Mouse (Mus musculus) gastrocnemius, postnatal 36 days (tissue): Measurements from ENCODE around the gene Rnf144a. TPM values are rescaled to one million over a fixed set of nuclear protein-coding genes. Genes with fewer than 3 reads are reported as not detected.
"Not testable (repeated sequence)": the region's sequence is repeated elsewhere in the genome, so short reads cannot be mapped to it uniquely, and the experiment has no call there.

Experiments used
- DNase-seq, 2 experiments: peaks; one replicate each; pipeline ENCODE4 v3.0.0; 2022
- intact Hi-C: fragments of 180-260 bp; cut with DNase I; formaldehyde crosslinking; loops from one replicate; pipeline ENCODE4 v1.15.1; 2025
- total RNA-seq, 2 experiments: library from RNA; stranded (reverse); gene quantifications; 2 replicates each; pipeline ENCODE4 v1.2.3; 2021

Rnf144a gene
- total RNA-seq, 2 experiments from 2014 or later: 5.2 to 6.6 TPM

GRCm38 (mm10) chr12:26331048-26331447 is 84.0 kb downstream of the Rnf144a start:
- intact Hi-C loops: loop anchor here (5.0 kb wide), 1 partner anchor 66 kb away; no protein-coding TSS in a partner anchor
- peak; percentile 32 to 63 for DNase-seq

- intact Hi-C loops: loop anchor here (5.0 kb wide), 1 partner anchor 68 kb away; no protein-coding TSS in a partner anchor
These were observed 85.3 kb downstream of the Rnf144a start for GRCm38 (mm10) chr12:26329756-26330155.

GRCm38 (mm10) chr12:26329031-26329675 is 85.9 kb downstream of the Rnf144a start:
- DNase-seq: no peak
- intact Hi-C loops: no loop called here

More at GRCm38 (mm10) chr12:26329756-26330155, 85.3 kb downstream of the Rnf144a start:
- no peak for DNase-seq

GRCm38 (mm10) chr12:26323783-26324364 is 91.2 kb downstream of the Rnf144a start:
- intact Hi-C loops: no loop called here

GRCm38 (mm10) chr12:26316261-26316660 is 98.8 kb downstream of the Rnf144a start:
- intact Hi-C loops: no loop called here
- no peak for DNase-seq

More at GRCm38 (mm10) chr12:26323783-26324364, 91.2 kb downstream of the Rnf144a start:
- no peak for DNase-seq

GRCm38 (mm10) chr12:26314959-26315358 is 100.1 kb downstream of the Rnf144a start:
- intact Hi-C loops: loop anchor here (2.0 kb wide), 1 partner anchor 100 kb away; the partner anchor contains the start of gene Rnf144a
- no peak for DNase-seq

GRCm38 (mm10) chr12:26311548-26311947 is 103.5 kb downstream of the Rnf144a start:
- no peak for DNase-seq

GRCm38 (mm10) chr12:26310247-26310646 is 104.8 kb downstream of the Rnf144a start:
- intact Hi-C loops: no loop called here
- no peak for DNase-seq

More at GRCm38 (mm10) chr12:26311548-26311947, 103.5 kb downstream of the Rnf144a start:
- intact Hi-C loops: no loop called here

- intact Hi-C loops: loop anchor here (10.0 kb wide), 1 partner anchor 438 kb away; no protein-coding TSS in a partner anchor
- DNase-seq: no peak
These were observed 112.2 kb downstream of the Rnf144a start for GRCm38 (mm10) chr12:26302886-26303285.

GRCm38 (mm10) chr12:26299515-26300090 is 115.5 kb downstream of the Rnf144a start:
- DNase-seq: no peak
- intact Hi-C loops: loop anchor here (10.0 kb wide), 1 partner anchor 435 kb away; no protein-coding TSS in a partner anchor

- DNase-seq, intact Hi-C loops: not testable (repeated sequence)
These were observed 119.1 kb downstream of the Rnf144a start for GRCm38 (mm10) chr12:26295995-26296394.

GRCm38 (mm10) chr12:26289200-26289599 is 125.9 kb downstream of the Rnf144a start:
- DNase-seq: no peak
- intact Hi-C loops: no loop called here

GRCm38 (mm10) chr12:26288347-26288746 is 126.7 kb downstream of the Rnf144a start:
- DNase-seq: no peak
- intact Hi-C loops: no loop called here

GRCm38 (mm10) chr12:26285939-26286338 is 129.1 kb downstream of the Rnf144a start:
- intact Hi-C loops: no loop called here
- no peak for DNase-seq

GRCm38 (mm10) chr12:26285460-26285859 is 129.6 kb downstream of the Rnf144a start:
- intact Hi-C loops: no loop called here
- DNase-seq: no peak

- intact Hi-C loops: no loop called here
- no peak for DNase-seq
These were observed 134.2 kb downstream of the Rnf144a start for GRCm38 (mm10) chr12:26280719-26281480.

GRCm38 (mm10) chr12:26277002-26277669 is 137.9 kb downstream of the Rnf144a start:
- intact Hi-C loops: no loop called here
- DNase-seq: peak in 1 of 2 experiments; percentile 7

- intact Hi-C loops: no loop called here
- DNase-seq: no peak
These were observed 138.5 kb downstream of the Rnf144a start for GRCm38 (mm10) chr12:26276556-26276955.
